Mouse (Mus musculus): ENCODE data around the gene Tmem116. TPM values are rescaled to one million over a fixed set of nuclear protein-coding genes. Genes with fewer than 3 reads are reported as not detected.

Tmem116 gene
- polyA plus RNA-seq, 2 experiments, result 0.46 to 0.57 TPM

DNA sequence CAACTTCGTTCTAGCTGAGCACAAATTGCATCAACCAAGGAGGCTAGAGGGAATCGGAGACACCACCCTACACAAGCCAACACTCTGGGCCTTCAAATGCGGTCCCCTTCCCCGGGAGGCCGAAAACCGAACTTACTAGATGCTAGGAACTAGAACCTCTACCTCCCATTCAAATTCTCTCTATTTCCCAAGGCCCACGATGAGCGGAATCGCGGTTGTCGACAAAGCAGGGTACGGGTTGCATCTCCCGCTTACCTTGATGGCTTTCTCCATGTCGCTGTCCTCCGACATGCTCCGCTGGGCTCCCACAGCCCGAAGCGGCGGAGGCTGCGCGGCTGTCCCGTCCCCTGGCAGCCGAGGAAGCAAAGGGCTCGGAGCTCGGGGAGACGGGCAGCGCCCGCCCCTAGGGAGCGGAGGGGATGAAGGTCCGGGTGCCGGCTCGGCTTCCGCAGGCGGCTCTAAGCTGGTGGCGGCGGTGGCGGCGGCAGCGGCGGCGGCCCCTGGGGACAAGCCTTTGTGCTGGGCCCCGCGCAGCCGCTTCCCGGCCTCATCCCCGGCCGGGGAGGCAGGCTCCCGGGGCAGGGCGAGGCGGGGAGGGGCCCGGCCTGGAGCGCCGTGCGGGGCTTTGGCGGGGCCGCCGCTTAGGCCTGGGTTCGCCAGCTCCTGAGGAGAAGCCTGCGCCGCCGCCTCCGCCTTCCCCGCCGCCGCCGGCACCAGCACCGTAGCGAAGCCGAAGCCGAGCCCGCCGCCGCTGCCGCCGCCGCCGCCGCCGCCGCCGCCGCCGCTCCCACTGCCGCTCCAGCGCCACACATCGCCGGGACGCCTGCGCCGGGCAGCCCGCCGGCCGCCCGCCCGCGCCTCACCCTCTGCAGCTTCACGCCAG, 93.5 kb downstream of the Tmem116 start, which contains the start of the genes Adam1a and Gm42878:
Gene Adam1a (minus strand): TSS at position 573 of the 883 bp plus-strand sequence.
Gene Gm42878 (minus strand): TSS at position 573 of the 883 bp plus-strand sequence.
- Histone ChIP-seq H3K9ac (replicated peaks) (peak within 1 kb of the TSS; percentile 97), H3K36me3 (replicated peaks; ENCODE audit: control insufficient read depth, insufficient read depth, low read depth) (no peaks in the 10 kb centered on the region), H3K4me2 (ENCODE audit: low read depth) (peak within 1 kb of the TSS; percentile 80), H3K27ac (peak within 1 kb of the TSS; percentile 72), H3K4me1 (replicated peaks; ENCODE audit: control insufficient read depth in 2 of 2, insufficient read depth in 2 of 2, low read length in 1 of 2) (peaks cover 22 to 25% of the 10 kb centered on the region in 2 experiments), H3K27me3 (ENCODE audit: control insufficient read depth, insufficient read depth, low read length) (no peaks in the 10 kb centered on the region), H3K4me3 (ENCODE audit: insufficient read depth in 1 of 2, low read depth in 2 of 2, low read length in 2 of 2) (peak within 1 kb of the TSS; percentile 79 to 97), H3K9me3 (ENCODE audit: control insufficient read depth, low read length) (no peaks in the 10 kb centered on the region)
- DNase-seq (ENCODE audit: low read depth in 3 of 3, low spot score in 3 of 3), result peak in 1 of 3 experiments; percentile 40
- peak; percentile 75 for ATAC-seq (ENCODE audit: insufficient read depth)
- TF ChIP-seq CTCF (IDR thresholded peaks at IDR 0.05; ENCODE audit: low read depth), result no peak
- no peak for TF ChIP-seq EP300 (IDR thresholded peaks at IDR 0.05; ENCODE audit: low read depth)
- WGBS (ENCODE audit: insufficient replicate concordance), result under 1% methylated on average over 54 of the region's 97 CpGs

DNA sequence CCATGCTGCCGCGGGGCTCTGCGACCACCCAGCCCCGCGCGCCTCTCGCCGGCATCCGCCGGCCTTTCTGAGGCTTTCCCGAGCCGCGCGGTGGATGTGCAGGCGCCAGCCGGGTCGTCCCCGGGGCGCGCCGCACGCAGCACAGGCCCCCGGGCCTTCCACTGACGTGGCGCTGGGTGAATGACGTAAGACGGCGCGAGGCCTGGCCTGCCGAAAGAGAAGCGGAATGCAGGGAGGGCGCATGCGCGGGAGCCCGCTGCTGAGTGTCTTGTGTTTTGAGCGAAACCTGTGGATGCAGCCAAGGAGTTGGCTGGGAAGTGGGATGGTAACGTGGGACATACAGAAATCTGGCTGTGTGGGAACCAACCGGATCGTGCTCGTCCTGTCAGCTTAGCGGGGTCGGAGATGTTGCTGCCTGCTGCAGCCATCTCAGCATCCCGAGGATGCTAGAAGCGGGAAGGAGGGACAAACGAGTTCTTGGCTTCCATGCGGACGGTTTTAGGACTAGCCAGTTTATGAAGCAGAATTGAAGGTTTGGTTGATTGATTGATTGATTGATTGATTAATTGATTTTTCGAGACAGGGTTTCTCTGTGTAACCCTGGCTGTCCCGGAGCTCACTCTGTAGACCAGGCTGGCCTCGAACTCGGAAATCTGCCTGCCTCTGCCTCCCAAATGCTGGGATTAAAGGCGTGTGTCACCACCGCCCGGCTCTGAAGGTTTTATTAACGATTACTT, 94.3 kb downstream of the Tmem116 start, which contains the start of gene Mapkapk5:
Gene Mapkapk5 (minus strand): TSS at position 113 of the 737 bp plus-strand sequence.
- Histone ChIP-seq H3K27ac (peak within 1 kb of the TSS; percentile 72), H3K27me3 (ENCODE audit: control insufficient read depth, insufficient read depth, low read length) (no peaks in the 10 kb centered on the region), H3K36me3 (replicated peaks; ENCODE audit: control insufficient read depth, insufficient read depth, low read depth) (no peaks in the 10 kb centered on the region), H3K9me3 (ENCODE audit: control insufficient read depth, low read length) (no peaks in the 10 kb centered on the region), H3K4me1 (replicated peaks; ENCODE audit: control insufficient read depth in 2 of 2, insufficient read depth in 2 of 2, low read length in 1 of 2) (peaks cover 22 to 25% of the 10 kb centered on the region in 2 experiments), H3K4me3 (ENCODE audit: insufficient read depth in 1 of 2, low read depth in 2 of 2, low read length in 2 of 2) (peak within 1 kb of the TSS; percentile 79 to 97), H3K4me2 (ENCODE audit: low read depth) (peak within 1 kb of the TSS; percentile 80), H3K9ac (replicated peaks) (peak within 1 kb of the TSS; percentile 97)
- ATAC-seq (ENCODE audit: insufficient read depth), result peak; percentile 94
- TF ChIP-seq CTCF (IDR thresholded peaks at IDR 0.05; ENCODE audit: low read depth) (no peak), EP300 (IDR thresholded peaks at IDR 0.05; ENCODE audit: low read depth) (no peak)
- 2% methylated on average over 55 of the region's 55 CpGs for WGBS (ENCODE audit: insufficient replicate concordance)
- peak; percentile 89 to 91 (median 91) for DNase-seq (ENCODE audit: low read depth in 3 of 3, low spot score in 3 of 3)

- ATAC-seq (ENCODE audit: insufficient read depth), result peak; percentile 22; the same call in 1 of the 2 replicates
- peak; percentile 53 to 62 (median 55) for DNase-seq (ENCODE audit: low read depth in 3 of 3, low spot score in 3 of 3)
- Histone ChIP-seq H3K4me1 (replicated peaks; ENCODE audit: control insufficient read depth in 2 of 2, insufficient read depth in 2 of 2, low read length in 1 of 2) (peaks cover 22 to 25% of the 10 kb centered on the region in 2 experiments), H3K36me3 (replicated peaks; ENCODE audit: control insufficient read depth, insufficient read depth, low read depth) (no peaks in the 10 kb centered on the region), H3K4me3 (ENCODE audit: insufficient read depth in 1 of 2, low read depth in 2 of 2, low read length in 2 of 2) (peak overlapping the region; percentile 78 to 97), H3K4me2 (ENCODE audit: low read depth) (peak overlapping the region; percentile 80), H3K9me3 (ENCODE audit: control insufficient read depth, low read length) (no peaks in the 10 kb centered on the region), H3K9ac (replicated peaks) (peak overlapping the region; percentile 97), H3K27ac (peak overlapping the region; percentile 72), H3K27me3 (ENCODE audit: control insufficient read depth, insufficient read depth, low read length) (no peaks in the 10 kb centered on the region)
- TF ChIP-seq EP300 (IDR thresholded peaks at IDR 0.05; ENCODE audit: low read depth), result no peak
- TF ChIP-seq CTCF (IDR thresholded peaks at IDR 0.05; ENCODE audit: low read depth), result peak; percentile 77
- WGBS (ENCODE audit: insufficient replicate concordance), result 12% methylated on average over 6 of the region's 6 CpGs
Observed at GRCm38 (mm10) chr5:121546530-121546895, 94.8 kb downstream of the Tmem116 start.

DNA sequence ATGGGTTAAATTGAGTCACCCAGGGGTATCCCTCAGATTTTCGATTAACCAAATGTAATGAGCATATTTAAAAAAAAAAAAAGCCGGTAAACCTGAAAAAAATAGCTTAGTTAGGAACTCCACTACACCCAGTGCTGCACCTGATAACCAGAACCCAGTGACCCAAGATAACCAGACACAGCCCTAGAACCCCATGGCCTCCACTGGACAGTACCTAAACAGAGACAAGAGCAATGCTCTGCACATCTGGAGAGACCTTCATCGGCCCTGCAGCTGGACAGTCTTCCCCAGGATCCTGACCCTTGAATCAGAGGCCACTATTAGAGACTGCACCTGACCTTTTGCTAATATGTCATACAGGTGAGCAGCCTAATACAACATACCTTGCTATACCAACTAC, 95.4 kb downstream of the Tmem116 start:
- peak; percentile 34 for ATAC-seq (ENCODE audit: insufficient read depth)

More for the DNA sequence above, 95.4 kb downstream of the Tmem116 start:
- Histone ChIP-seq H3K27me3 (ENCODE audit: control insufficient read depth, insufficient read depth, low read length) (no peaks in the 10 kb centered on the region), H3K9me3 (ENCODE audit: control insufficient read depth, low read length) (no peaks in the 10 kb centered on the region), H3K4me1 (replicated peaks; ENCODE audit: control insufficient read depth in 2 of 2, insufficient read depth in 2 of 2, low read length in 1 of 2) (peaks cover 22 to 25% of the 10 kb centered on the region in 2 experiments), H3K27ac (peak overlapping the region; percentile 72), H3K4me2 (ENCODE audit: low read depth) (peak overlapping the region; percentile 80), H3K36me3 (replicated peaks; ENCODE audit: control insufficient read depth, insufficient read depth, low read depth) (no peaks in the 10 kb centered on the region), H3K9ac (replicated peaks) (peak overlapping the region; percentile 97), H3K4me3 (ENCODE audit: insufficient read depth in 1 of 2, low read depth in 2 of 2, low read length in 2 of 2) (peak overlapping the region; percentile 22 to 97; a peak in 2 of 4 replicates)
- peak in 2 of 3 experiments; percentile 38 to 52 for DNase-seq (ENCODE audit: low read depth in 3 of 3, low spot score in 3 of 3)
- 50% methylated on average over 3 of the region's 3 CpGs for WGBS (ENCODE audit: insufficient replicate concordance)
- no peak for TF ChIP-seq CTCF (IDR thresholded peaks at IDR 0.05; ENCODE audit: low read depth)
- peak; percentile 44; the same call in 1 of the 2 replicates for TF ChIP-seq EP300 (IDR thresholded peaks at IDR 0.05; ENCODE audit: low read depth)
